ENCODE assay signal across 29 mouse cellular contexts in the genomic region with DNA sequence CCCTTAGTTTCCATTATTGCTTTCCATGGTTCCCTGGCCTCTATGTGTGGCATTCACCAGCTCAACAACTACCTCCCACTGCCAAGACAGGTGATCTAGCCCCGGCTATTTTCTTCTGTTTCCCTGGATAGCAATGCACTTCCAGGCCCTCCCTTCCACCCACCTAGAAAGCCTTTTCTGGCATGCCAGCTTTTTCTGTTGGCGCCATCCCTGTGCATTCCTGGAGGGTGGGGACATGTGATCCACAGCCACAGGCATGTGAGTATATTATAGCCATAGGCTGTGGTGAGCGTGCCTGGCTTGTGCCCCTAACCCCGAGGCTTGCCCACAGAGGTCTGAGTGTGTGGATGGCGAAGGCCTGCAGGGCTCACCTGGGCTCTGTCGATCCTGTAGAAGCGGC. TPM values are rescaled to one million over a fixed set of nuclear protein-coding genes. Genes with fewer than 3 reads are reported as not detected.
A peak's percentile ranks its signal among the peaks of the same experiment; 100 is the strongest.
DNase-seq lines count a peak whose midpoint lies in the region; ATAC-seq lines count a peak whose summit lies in the region.
"Had no signal": no experiment of that assay in that cellular context is flagged by ENCODE, and none has a peak within 500 bp of the region (broad histone marks: within the 10 kb centered on the region; RNA-seq: fewer than 3 reads in every experiment).

No protein-coding gene starts in this region.

- H3K4me1 ChIP-seq in midbrain, embryonic 10.5 days: peaks cover 66% of the 10 kb centered on the region
- peaks cover 19% of the 10 kb centered on the region for H3K4me1 ChIP-seq in midbrain, embryonic 15.5 days
- peaks cover 36% of the 10 kb centered on the region for H3K4me1 ChIP-seq in heart, embryonic 12.5 days (replicated peaks)

- H3K27me3 ChIP-seq in midbrain, embryonic 10.5 days (ENCODE audit: low read depth, poor library complexity, severe bottlenecking): no peaks in the 10 kb centered on the region
- no peaks in the 10 kb centered on the region for H3K27me3 ChIP-seq in midbrain, embryonic 15.5 days (replicated peaks)
- H3K27me3 ChIP-seq in heart, embryonic 12.5 days (replicated peaks): no peaks in the 10 kb centered on the region
- H3K27me3 ChIP-seq: forebrain, embryonic 12.5 days; hindbrain, embryonic 15.5 days; lung, embryonic 15.5 days; megakaryocyte, embryonic 14.5 days; neural tube, embryonic 12.5 days had no signal

- DNase-seq in cerebellum, adult 11-12 months: peak; percentile 43
- no peak for DNase-seq in cerebellum, postnatal 4 days (ENCODE audit: low spot score in 2 of 2)
- peak; percentile 60 to 84 for DNase-seq in frontal cortex, postnatal 36 days (ENCODE audit: low spot score in 2 of 2)
- no peak for DNase-seq in frontal cortex, postnatal 10 days (ENCODE audit: low spot score in 2 of 2)
- no peak for DNase-seq in midbrain, embryonic 10.5 days (ENCODE audit: low spot score)
- DNase-seq: adrenal gland, postnatal 10 days; kidney, adult 2 months; liver; lung, postnatal 36 days; midbrain, embryonic 14.5 days; retina, postnatal 1 day; thymus, adult 2 months; thymus, postnatal 4 days had no signal

- H3K9me3 ChIP-seq in midbrain, embryonic 10.5 days (replicated peaks): no peaks in the 10 kb centered on the region
- no peaks in the 10 kb centered on the region for H3K9me3 ChIP-seq in midbrain, embryonic 15.5 days
- H3K9me3 ChIP-seq in heart, embryonic 12.5 days (replicated peaks): no peaks in the 10 kb centered on the region
- H3K9me3 ChIP-seq: forebrain, embryonic 12.5 days; heart, embryonic 10.5 days; hindbrain, embryonic 15.5 days; limb, embryonic 10.5 days; liver, embryonic 15.5 days; lung, embryonic 15.5 days; megakaryocyte, embryonic 14.5 days; neural tube, embryonic 12.5 days had no signal

- no peak overlapping the region for H3K9ac ChIP-seq in midbrain, embryonic 15.5 days
- no peak overlapping the region for H3K9ac ChIP-seq in heart, embryonic 12.5 days
- H3K9ac ChIP-seq: forebrain, embryonic 12.5 days; hindbrain, embryonic 15.5 days; liver, embryonic 15.5 days; lung, embryonic 15.5 days; neural tube, embryonic 12.5 days had no signal

- ATAC-seq in midbrain, embryonic 15.5 days (replicated peaks): no peak
- ATAC-seq in heart, embryonic 12.5 days (ENCODE audit: insufficient number of reproducible peaks, low FRiP score): no peak

- H3K4me2 ChIP-seq in midbrain, embryonic 15.5 days: no peak overlapping the region
- no peak overlapping the region for H3K4me2 ChIP-seq in heart, embryonic 12.5 days
- H3K4me2 ChIP-seq: forebrain, embryonic 12.5 days; hindbrain, embryonic 15.5 days; liver, embryonic 15.5 days; lung, embryonic 15.5 days; neural tube, embryonic 12.5 days had no signal

- WGBS in midbrain, embryonic 10.5 days: 91% methylated on average over 7 of the region's 7 CpGs
- 89% methylated on average over 7 of the region's 7 CpGs for WGBS in midbrain, embryonic 15.5 days
- 90% methylated on average over 7 of the region's 7 CpGs for WGBS in heart, embryonic 12.5 days

- H3K4me3 ChIP-seq in midbrain, embryonic 10.5 days: no peak overlapping the region
- no peak overlapping the region for H3K4me3 ChIP-seq in midbrain, embryonic 15.5 days
- no peak overlapping the region for H3K4me3 ChIP-seq in heart, embryonic 12.5 days
- H3K4me3 ChIP-seq: forebrain, embryonic 12.5 days; heart, embryonic 10.5 days; hindbrain, embryonic 15.5 days; limb, embryonic 10.5 days; liver, embryonic 15.5 days; lung, embryonic 15.5 days; megakaryocyte, embryonic 14.5 days; neural tube, embryonic 12.5 days had no signal

- peaks cover 68% of the 10 kb centered on the region for H3K36me3 ChIP-seq in midbrain, embryonic 10.5 days
- H3K36me3 ChIP-seq in midbrain, embryonic 15.5 days (replicated peaks): peaks cover 20% of the 10 kb centered on the region
- peaks cover 83% of the 10 kb centered on the region for H3K36me3 ChIP-seq in heart, embryonic 12.5 days

- H3K27ac ChIP-seq in midbrain, embryonic 10.5 days (replicated peaks): 0 out of 2 replicates have a peak overlapping the region, but pooled peaks have one; percentile 64
- no peak overlapping the region for H3K27ac ChIP-seq in midbrain, embryonic 15.5 days
- H3K27ac ChIP-seq in heart, embryonic 12.5 days (ENCODE audit: poor library complexity, severe bottlenecking): no peak overlapping the region
- H3K27ac ChIP-seq: forebrain, embryonic 12.5 days; hindbrain, embryonic 15.5 days; kidney, postnatal 0 days; liver, embryonic 15.5 days; lung, embryonic 15.5 days; neural tube, embryonic 12.5 days; stomach, postnatal 0 days had no signal

RNA-seq across cellular contexts. Expression of a gene that starts 4.1 kb away (rescaled TPM):
- 1,290 and 1,659 TPM in 2 replicates for polyA plus RNA-seq in midbrain, embryonic 10.5 days (2016; fragmentation: Nextera tagmentation; extraction: Ambion mirVana)
- 132 and 158 TPM in 2 replicates for polyA plus RNA-seq in midbrain, embryonic 15.5 days (2015; fragmentation: Nextera tagmentation; extraction: Ambion mirVana)
- polyA plus RNA-seq in heart, embryonic 12.5 days (2016; fragmentation: Nextera tagmentation; extraction: Ambion mirVana): 724 and 730 TPM in 2 replicates

RNA-seq across cellular contexts. Expression of a gene that starts 9.1 kb away (rescaled TPM):
- 0.81 and 1.0 TPM in 2 replicates for polyA plus RNA-seq in midbrain, embryonic 10.5 days (2016; fragmentation: Nextera tagmentation; extraction: Ambion mirVana)
- polyA plus RNA-seq in midbrain, embryonic 15.5 days (2015; fragmentation: Nextera tagmentation; extraction: Ambion mirVana): 0.57 and 0.66 TPM in 2 replicates
- 0.15 TPM in 1 of 2 replicates, not detected in the other for polyA plus RNA-seq in heart, embryonic 12.5 days (2016; fragmentation: Nextera tagmentation; extraction: Ambion mirVana)
- polyA plus RNA-seq: heart, postnatal 0 days; intestine, embryonic 14.5 days; kidney, postnatal 0 days; liver, embryonic 15.5 days; lung, embryonic 15.5 days had no signal

RNA-seq across cellular contexts. Expression of a gene that starts 9.3 kb away (rescaled TPM):
- 0.12 and 0.19 TPM in 2 replicates for polyA plus RNA-seq in midbrain, embryonic 10.5 days (2016; fragmentation: Nextera tagmentation; extraction: Ambion mirVana)
- 0.20 and 0.31 TPM in 2 replicates for polyA plus RNA-seq in midbrain, embryonic 15.5 days (2015; fragmentation: Nextera tagmentation; extraction: Ambion mirVana)
- 3.2 and 4.0 TPM in 2 replicates for polyA plus RNA-seq in heart, embryonic 12.5 days (2016; fragmentation: Nextera tagmentation; extraction: Ambion mirVana)
- polyA plus RNA-seq: embryonic facial prominence, embryonic 11.5 days; kidney, adult 2 months; large intestine, adult 2 months had no signal

RNA-seq across cellular contexts. Expression of a gene that starts 39.5 kb away (rescaled TPM):
- 28.3 and 35.0 TPM in 2 replicates for polyA plus RNA-seq in midbrain, embryonic 10.5 days (2016; fragmentation: Nextera tagmentation; extraction: Ambion mirVana)
- polyA plus RNA-seq in midbrain, embryonic 15.5 days (2015; fragmentation: Nextera tagmentation; extraction: Ambion mirVana): 32.2 and 36.1 TPM in 2 replicates
- 43.8 and 48.8 TPM in 2 replicates for polyA plus RNA-seq in heart, embryonic 12.5 days (2016; fragmentation: Nextera tagmentation; extraction: Ambion mirVana)

Comparison
In these comparisons a context has a peak if more than half of its experiments do, and no peak if none do; other contexts are left out.
1. DNase-seq: peak in cerebellum, adult 11-12 months (single experiment) and frontal cortex, postnatal 36 days (2 of 2); none in cerebellum, postnatal 4 days (0 of 2), frontal cortex, postnatal 10 days (0 of 2) and midbrain, embryonic 10.5 days (single experiment).